Mouse (Mus musculus) thymus, adult 2 months (tissue): Measurements from ENCODE around the gene 1810009A15Rik.

Experiments used
- CTCF ChIP-seq: fragments of 200-500 bp; IDR thresholded peaks from 2 replicates; pipeline ENCODE4 v1.5.1; 2012; ENCODE audit warnings: mild to moderate bottlenecking, control low read depth, low read length, moderate library complexity, borderline replicate concordance; ENCODE audit not compliant: control insufficient read depth, poor library complexity, insufficient read depth; ENCODE audit errors: extremely low read depth
- POLR2A ChIP-seq: fragments of 200-500 bp; IDR thresholded peaks from 2 replicates; pipeline ENCODE4 v1.6.1; 2012; ENCODE audit warnings: mild to moderate bottlenecking, low read length, control low read depth, moderate library complexity; ENCODE audit not compliant: control insufficient read depth, poor library complexity, insufficient read depth; ENCODE audit errors: extremely low read depth

- TF ChIP-seq POLR2A = no peak
- no peak for TF ChIP-seq CTCF
These were observed 25.6 kb downstream of the 1810009A15Rik start for GRCm38 (mm10) chr19:8914212-8914611.
